In the genomic region with DNA sequence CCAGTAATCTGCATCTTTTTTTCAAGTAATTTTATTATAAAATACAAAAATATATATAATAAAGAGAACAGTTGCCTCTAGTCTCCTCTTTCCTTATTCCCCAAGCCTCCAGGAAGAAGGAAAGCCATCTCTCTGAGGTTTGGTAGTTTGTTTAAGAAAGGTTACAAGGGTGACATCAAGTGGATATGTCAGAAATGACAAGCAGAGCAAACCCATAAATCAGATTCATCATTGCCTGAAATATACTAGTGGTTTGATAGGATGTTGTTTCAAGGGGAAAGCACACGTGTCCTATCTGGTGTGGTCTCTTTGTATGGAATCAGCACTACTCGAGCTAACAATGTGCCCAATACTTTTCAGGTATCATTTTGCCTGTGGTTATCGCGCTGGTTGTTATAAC, we compare ENCODE assay signal across 9 mouse cellular contexts.
DNase-seq lines count a peak whose midpoint lies in the region; ATAC-seq and TF ChIP-seq lines count a peak whose summit lies in the region.
"Had no signal": no experiment of that assay in that cellular context is flagged by ENCODE, and none has a peak within 500 bp of the region (broad histone marks: within the 10 kb centered on the region; RNA-seq: fewer than 3 reads in every experiment).

No protein-coding gene starts in this region.

- H3K36me3 ChIP-seq in intestine, postnatal 0 days (ENCODE audit: control insufficient read depth, insufficient read depth) = no peaks in the 10 kb centered on the region
- H3K36me3 ChIP-seq in intestine, embryonic 15.5 days = no peaks in the 10 kb centered on the region
- H3K36me3 ChIP-seq: limb, embryonic 15.5 days had no signal

- H3K27ac ChIP-seq in intestine, postnatal 0 days (ENCODE audit: low read depth, low read length) = no peak overlapping the region
- no peak overlapping the region for H3K27ac ChIP-seq in intestine, embryonic 15.5 days
- H3K27ac ChIP-seq: limb, embryonic 15.5 days had no signal

- peak; percentile 70 for TF ChIP-seq CTCF in intestine, postnatal 0 days (IDR thresholded peaks at IDR 0.05; ENCODE audit: low read depth)

- H3K4me3 ChIP-seq in intestine, postnatal 0 days (ENCODE audit: low read depth, low read length) = no peak overlapping the region
- no peak overlapping the region for H3K4me3 ChIP-seq in intestine, embryonic 15.5 days (replicated peaks)
- H3K4me3 ChIP-seq: limb, embryonic 15.5 days had no signal

- WGBS in intestine, postnatal 0 days = 50% methylated on average over 4 of the region's 4 CpGs
- WGBS in intestine, embryonic 15.5 days = 63% methylated on average over 4 of the region's 4 CpGs

- H3K9ac ChIP-seq in intestine, postnatal 0 days (ENCODE audit: low read depth, low read length) = no peak overlapping the region
- H3K9ac ChIP-seq in intestine, embryonic 15.5 days = no peak overlapping the region
- H3K9ac ChIP-seq: limb, embryonic 15.5 days had no signal

- H3K27me3 ChIP-seq in intestine, postnatal 0 days (replicated peaks; ENCODE audit: control insufficient read depth, insufficient read depth, low read length) = no peaks in the 10 kb centered on the region
- H3K27me3 ChIP-seq in intestine, embryonic 15.5 days (replicated peaks) = no peaks in the 10 kb centered on the region
- H3K27me3 ChIP-seq: limb, embryonic 15.5 days had no signal

- no peaks in the 10 kb centered on the region for H3K9me3 ChIP-seq in intestine, postnatal 0 days (ENCODE audit: control insufficient read depth)
- no peaks in the 10 kb centered on the region for H3K9me3 ChIP-seq in intestine, embryonic 15.5 days
- H3K9me3 ChIP-seq: limb, embryonic 15.5 days had no signal

- no peak for ATAC-seq in intestine, postnatal 0 days
- ATAC-seq in intestine, embryonic 15.5 days = no peak

- no peaks in the 10 kb centered on the region for H3K4me1 ChIP-seq in intestine, postnatal 0 days (replicated peaks; ENCODE audit: control insufficient read depth, insufficient read depth, low read length)
- H3K4me1 ChIP-seq in intestine, embryonic 15.5 days (replicated peaks) = no peaks in the 10 kb centered on the region
- H3K4me1 ChIP-seq: limb, embryonic 15.5 days had no signal

- peak; percentile 1 for DNase-seq in A20 (ENCODE audit: low read depth, low spot score)
- DNase-seq in brain, adult 2 months (ENCODE audit: low read depth, low spot score) = peak; percentile 85
- DNase-seq in induced T-regulatory cell, adult 2 months (ENCODE audit: low read depth) = peak; percentile 1
- DNase-seq in ovary, adult 18-20 months (ENCODE audit: low spot score) = no peak
- DNase-seq in thymus, postnatal 0 days (ENCODE audit: low spot score) = no peak
- DNase-seq in kidney, postnatal 10 days = no peak

- no peak overlapping the region for H3K4me2 ChIP-seq in intestine, postnatal 0 days (replicated peaks; ENCODE audit: low read depth)
- no peak overlapping the region for H3K4me2 ChIP-seq in intestine, embryonic 15.5 days (replicated peaks)
- H3K4me2 ChIP-seq: limb, embryonic 15.5 days had no signal

Comparison
In these comparisons a context has a peak if more than half of its experiments do, and no peak if none do; other contexts are left out.
1. DNase-seq: peak in A20 (single experiment), brain, adult 2 months (single experiment) and induced T-regulatory cell, adult 2 months (single experiment); none in ovary, adult 18-20 months (single experiment), thymus, postnatal 0 days (single experiment) and kidney, postnatal 10 days (single experiment).